Mouse (Mus musculus) ES-E14 (cell line): ENCODE measurements around the gene Cd247. TPM values are rescaled to one million over a fixed set of nuclear protein-coding genes. Genes with fewer than 3 reads are reported as not detected.

Experiments used
- DNase-seq: peaks from one replicate; pipeline ENCODE4 v3.0.0-alpha.2; 2013; ENCODE audit warnings: low read depth, low spot score
- H3K27ac ChIP-seq: 2 replicates; pipeline ENCODE4 v1.5.1; 2012; ENCODE audit warnings: low read depth, mild to moderate bottlenecking, low read length, moderate library complexity, mixed read lengths; ENCODE audit not compliant: poor library complexity, insufficient read depth, severe bottlenecking
- H3K36me3 ChIP-seq: 2 replicates; pipeline ENCODE4 v1.6.1; 2012; ENCODE audit warnings: mild to moderate bottlenecking, low read length, moderate library complexity, mixed read lengths; ENCODE audit not compliant: control insufficient read depth, poor library complexity, insufficient read depth, severe bottlenecking
- H3K4me1 ChIP-seq, 2 experiments: fragments of 150-350 bp in 1 of 2; sonication (generic) in 1 of 2; 2 replicates each; pipeline ENCODE4 v1.6.1; 2012; ENCODE audit warnings: low read length in 2 of 2, mild to moderate bottlenecking in 1 of 2, mixed read lengths in 1 of 2; ENCODE audit not compliant: control insufficient read depth in 2 of 2, insufficient read depth in 2 of 2, poor library complexity in 1 of 2
- H3K4me3 ChIP-seq, 2 experiments: fragments of 150-350 bp in 1 of 2; sonication (generic) in 1 of 2; 2 replicates each; pipeline ENCODE4 v1.5.1; 2012; ENCODE audit warnings: low read length in 2 of 2, low read depth in 1 of 2, mild to moderate bottlenecking in 1 of 2, mixed read lengths in 1 of 2; ENCODE audit not compliant: insufficient read depth in 1 of 2, poor library complexity in 1 of 2, severe bottlenecking in 1 of 2
- H3K9ac ChIP-seq: 2 replicates; pipeline ENCODE4 v1.6.1; 2012; ENCODE audit warnings: low read depth, mild to moderate bottlenecking, low read length, mixed read lengths; ENCODE audit not compliant: poor library complexity, insufficient read depth, severe bottlenecking
- H3K9me3 ChIP-seq: fragments of 150-350 bp; sonication (generic); 2 replicates; pipeline ENCODE4 v1.6.1; 2012; ENCODE audit warnings: low read depth, mild to moderate bottlenecking, low read length; ENCODE audit not compliant: control insufficient read depth, insufficient read depth
- CHD2 ChIP-seq: IDR thresholded peaks from 2 replicates; pipeline ENCODE4 v1.6.1; 2014; ENCODE audit warnings: mild to moderate bottlenecking, low read depth, low read length, inconsistent platforms
- HCFC1 ChIP-seq: IDR thresholded peaks from 2 replicates; pipeline ENCODE4 v1.6.1; 2012; ENCODE audit warnings: low read length, inconsistent platforms, borderline replicate concordance; ENCODE audit not compliant: insufficient read depth
- MAFK ChIP-seq: IDR thresholded peaks from 2 replicates; pipeline ENCODE4 v1.6.1; 2014; ENCODE audit warnings: mild to moderate bottlenecking, low read depth, low read length, inconsistent platforms; ENCODE audit not compliant: insufficient read depth
- ZC3H11A ChIP-seq: IDR thresholded peaks from 2 replicates; pipeline ENCODE4 v1.6.1; 2012; ENCODE audit warnings: low read depth, mild to moderate bottlenecking, inconsistent platforms, low read length, borderline replicate concordance
- ZNF384 ChIP-seq: IDR thresholded peaks from 2 replicates; pipeline ENCODE4 v1.6.1; 2012; ENCODE audit warnings: low read depth, low read length, inconsistent platforms
- in situ Hi-C, 2 experiments: fragments of 600-800 bp; cut with MboI; formaldehyde crosslinking; loops; one replicate each; pipeline ENCODE4 v1.15.1; 2025; ENCODE audit warnings: low sequenced_read_pairs in 2 of 2, inconsistent platforms in 1 of 2; ENCODE audit not compliant: unreplicated experiment in 2 of 2
- total RNA-seq: library from RNA; depleted of rRNA; stranded (reverse); fragments of 300-350 nt; gene quantifications from 2 replicates; pipeline ENCODE4 v1.2.3, GENCODE M21; 2012

The Cd247 gene
- total RNA-seq, 1 experiment: 6.1 TPM

DNA sequence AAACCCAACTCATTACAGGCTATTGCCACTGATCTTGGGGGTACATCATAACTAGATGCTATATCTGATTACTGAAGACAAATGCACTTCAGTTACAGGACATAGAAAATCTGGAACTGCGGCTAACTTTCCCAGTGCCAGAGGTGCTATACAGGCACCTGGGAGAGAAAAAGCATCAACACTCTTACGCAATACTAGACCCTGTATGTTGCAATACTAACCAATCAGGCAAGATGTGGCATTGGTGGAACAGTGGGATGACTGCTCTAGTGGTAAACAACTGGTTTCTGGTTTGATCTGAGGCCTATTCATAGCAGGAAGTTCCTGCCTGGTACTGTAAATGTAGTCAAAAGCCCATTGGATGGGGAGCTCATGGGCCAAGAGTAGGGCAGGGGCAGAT lies 90.3 kb downstream of the Cd247 start:
- Histone ChIP-seq H3K4me1 (peaks cover 2 to 9% of the 10 kb centered on the region in 2 experiments; a peak in 1 of 4 replicates), H3K4me3 (no peak overlapping the region), H3K27ac (no peak overlapping the region), H3K9ac (no peak overlapping the region), H3K36me3 (peaks cover 29% of the 10 kb centered on the region), H3K9me3 (no peaks in the 10 kb centered on the region)
- DNase-seq: no peak
- in situ Hi-C loops: no loop called here
- no peak for TF ChIP-seq MAFK
- TF ChIP-seq ZC3H11A: no peak
- TF ChIP-seq ZNF384: no peak
- TF ChIP-seq HCFC1: no peak
- TF ChIP-seq CHD2: no peak

DNA sequence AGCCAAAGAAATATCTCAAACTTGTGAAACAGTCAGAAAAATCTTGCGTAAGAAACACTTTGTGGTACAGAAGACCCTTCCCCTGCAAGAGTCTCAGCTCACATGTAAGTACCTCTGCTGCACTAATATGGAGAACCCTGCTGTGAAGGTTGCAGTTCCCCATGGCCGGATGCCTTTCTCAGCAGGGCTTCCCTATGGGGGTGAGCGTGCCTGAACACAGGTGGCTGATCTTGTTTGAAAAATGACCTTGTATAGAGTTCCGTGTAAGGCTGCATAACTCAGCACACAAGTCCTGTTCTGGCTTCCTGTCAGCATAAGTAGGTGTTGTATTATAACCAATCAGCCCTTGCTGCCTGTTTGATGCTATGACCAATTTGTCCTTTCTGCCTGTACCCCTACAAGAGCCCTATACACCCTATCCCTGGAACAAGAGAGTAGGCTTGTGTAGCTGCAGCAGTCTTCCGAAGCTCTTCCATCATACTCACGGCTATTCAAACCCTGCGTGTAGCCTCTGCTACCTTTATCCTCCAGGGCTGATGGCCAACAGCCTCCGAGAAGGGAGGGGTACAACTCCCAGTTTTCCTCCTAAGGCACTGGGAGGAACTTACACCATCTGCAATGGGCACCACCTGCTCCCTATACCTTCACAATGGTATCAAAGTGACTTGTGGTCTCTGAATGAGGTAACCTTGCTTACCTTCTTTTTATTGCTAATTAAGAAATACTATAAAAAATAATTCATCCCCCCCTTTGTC lies 93.8 kb downstream of the Cd247 start:
- H3K9ac ChIP-seq: no peak overlapping the region
- peaks cover 20% of the 10 kb centered on the region for H3K36me3 ChIP-seq
- in situ Hi-C loops: no loop called here
- H3K4me3 ChIP-seq: no peak overlapping the region
- H3K4me1 ChIP-seq: peaks cover 2 to 9% of the 10 kb centered on the region in 2 experiments; a peak in 1 of 4 replicates
- no peaks in the 10 kb centered on the region for H3K9me3 ChIP-seq
- no peak for DNase-seq
- no peak overlapping the region for H3K27ac ChIP-seq
- TF ChIP-seq ZC3H11A (no peak), CHD2 (no peak), MAFK (no peak), ZNF384 (no peak), HCFC1 (no peak)

- no peak for DNase-seq
- TF ChIP-seq CHD2 (no peak), HCFC1 (no peak), ZC3H11A (no peak), ZNF384 (no peak), MAFK (no peak)
- H3K9me3 ChIP-seq: no peaks in the 10 kb centered on the region
- H3K9ac ChIP-seq: no peak overlapping the region
- H3K27ac ChIP-seq: no peak overlapping the region
- in situ Hi-C loops: no loop called here
- no peak overlapping the region for H3K4me3 ChIP-seq
- peaks cover 21% of the 10 kb centered on the region for H3K36me3 ChIP-seq
- no peaks in the 10 kb centered on the region; a peak in 1 of 4 replicates for H3K4me1 ChIP-seq
These were observed 103.2 kb downstream of the Cd247 start for GRCm38 (mm10) chr1:165891686-165892085.

GRCm38 (mm10) chr1:165903596-165903995 lies 115.1 kb downstream of the Cd247 start:
- H3K9me3 ChIP-seq: no peaks in the 10 kb centered on the region
- H3K4me1 ChIP-seq: no peaks in the 10 kb centered on the region
- H3K9ac ChIP-seq: no peak overlapping the region
- no peak overlapping the region for H3K4me3 ChIP-seq
- TF ChIP-seq ZNF384 (no peak), ZC3H11A (no peak)
- DNase-seq: no peak
- H3K36me3 ChIP-seq: peaks cover 6% of the 10 kb centered on the region
- H3K27ac ChIP-seq: no peak overlapping the region
- in situ Hi-C loops: no loop called here
